Mouse (Mus musculus) lung, postnatal 0 days (tissue): ENCODE data around the gene Bri3.

ENCODE experiments used
- CTCF ChIP-seq: IDR thresholded peaks from 2 replicates; pipeline ENCODE4 v1.5.1; 2016; ENCODE audit warnings: antibody characterized with exemption, mild to moderate bottlenecking
- EP300 ChIP-seq: IDR thresholded peaks from 2 replicates; pipeline ENCODE4 v1.6.1; 2016; ENCODE audit warnings: antibody characterized with exemption, mild to moderate bottlenecking, control low read depth

GRCm38 (mm10) chr5:144383936-144384335, 139.7 kb downstream of the Bri3 start:
- TF ChIP-seq CTCF (peak; percentile 55), EP300 (no peak)
